Mouse (Mus musculus): ENCODE measurements around the gene Eci2.

DNA sequence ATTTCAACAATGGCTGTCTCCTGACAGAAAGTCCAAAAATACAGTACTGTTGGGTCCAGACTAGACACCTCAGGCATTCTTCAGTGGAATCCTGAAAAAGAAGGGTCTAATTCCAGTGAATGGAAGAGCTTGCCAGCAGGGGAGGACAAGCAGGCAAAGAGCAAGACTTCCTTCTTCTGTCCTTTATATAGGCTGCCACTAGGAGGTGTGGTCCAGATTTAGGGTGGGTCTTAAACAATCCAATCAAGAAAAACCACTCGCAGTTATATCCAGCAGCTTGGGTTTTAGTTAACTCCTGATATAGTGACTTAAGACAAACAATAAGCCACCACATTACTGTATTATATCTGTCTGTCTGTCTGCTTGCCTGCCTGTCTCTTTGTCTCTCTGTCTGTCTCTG, 53.1 kb downstream of the Eci2 start:
- TF ChIP-seq POLR2A (IDR thresholded peaks at IDR 0.05; ENCODE audit: control insufficient read depth in 1 of 2, insufficient read depth in 1 of 2, low read depth in 1 of 2, low read length in 2 of 2, poor library complexity in 1 of 2) (no peak), USF2 (IDR thresholded peaks at IDR 0.05; ENCODE audit: borderline replicate concordance in 1 of 2, insufficient read depth in 1 of 2, low read depth in 1 of 2, low read length in 2 of 2) (no peak), CTCF (IDR thresholded peaks at IDR 0.05 in 2 of 3, conservative IDR thresholded peaks at IDR 0.05 in 1 of 3; ENCODE audit: control insufficient read depth in 1 of 3, insufficient read depth in 1 of 3, low read depth in 2 of 3, low read length in 3 of 3, poor library complexity in 1 of 3, severe bottlenecking in 1 of 3) (peak in 2 of 3 experiments; percentile 17 to 27; a peak in 1 of 6 replicates), MXI1 (IDR thresholded peaks at IDR 0.05; ENCODE audit: low read depth, low read length) (no peak), POLR2AphosphoS2 (IDR thresholded peaks at IDR 0.05; ENCODE audit: low read length) (no peak), ETS1 (IDR thresholded peaks at IDR 0.05; ENCODE audit: low read depth, low read length) (no peak)
